Mouse (Mus musculus): ENCODE results near the gene Nalcn.

DNA sequence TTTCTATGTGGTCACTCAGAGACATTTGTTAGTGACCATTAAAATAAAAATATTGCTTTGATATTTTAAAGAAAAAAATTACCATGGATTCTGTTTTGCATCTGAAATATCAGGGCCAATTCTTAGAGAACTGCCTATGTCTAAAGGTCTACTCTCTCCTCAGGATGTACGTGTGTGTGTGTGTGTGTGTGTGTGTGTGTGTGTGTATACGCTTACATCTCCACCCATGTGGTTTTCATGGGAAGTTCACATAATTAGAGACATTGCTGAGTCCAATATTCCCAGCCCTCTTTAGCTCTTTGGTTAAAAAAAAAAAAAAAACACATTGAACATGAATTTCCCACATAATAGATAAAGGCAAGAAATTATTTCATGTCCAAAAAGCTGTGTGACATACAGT, 114.0 kb downstream of the Nalcn start:
- TF ChIP-seq CTCF (IDR thresholded peaks at IDR 0.05; ENCODE audit: borderline replicate concordance, extremely low read depth, insufficient read depth, insufficient read length) (no peak), POLR2A (IDR thresholded peaks at IDR 0.05; ENCODE audit: borderline replicate concordance, extremely low read depth, insufficient read depth, insufficient read length, poor library complexity, severe bottlenecking) (no peak)
